Mouse (Mus musculus) forebrain, embryonic 16.5 days (tissue): Measurements from ENCODE around the gene Crhr1. TPM values are rescaled to one million over a fixed set of nuclear protein-coding genes. Genes with fewer than 3 reads are reported as not detected.
"Not testable (repeated sequence)": the region's sequence is repeated elsewhere in the genome, so short reads cannot be mapped to it uniquely, and the experiment has no call there.

Experiments
- ATAC-seq: fragments of 200-750 bp; cut with Nextera tagmentation; 2 replicates; pipeline ENCODE4 v1.8.0; 2017; ENCODE audit warnings: mild to moderate bottlenecking, moderate library complexity
- H3K27ac ChIP-seq: fragments of 300-500 bp; sonication (generic); 2 replicates; pipeline ENCODE4 v1.5.1; 2014; ENCODE audit warnings: low read length, control low read depth
- H3K27me3 ChIP-seq: fragments of 300-500 bp; sonication (generic); replicated peaks from 2 replicates; pipeline ENCODE4 v1.6.1; 2014; ENCODE audit warnings: low read length; ENCODE audit not compliant: control insufficient read depth, insufficient read depth
- H3K36me3 ChIP-seq: fragments of 300-500 bp; sonication (generic); 2 replicates; pipeline ENCODE4 v1.6.1; 2014; ENCODE audit not compliant: control insufficient read depth, insufficient read depth
- H3K4me1 ChIP-seq: fragments of 300-500 bp; sonication (generic); replicated peaks from 2 replicates; pipeline ENCODE4 v1.6.1; 2014; ENCODE audit warnings: low read length; ENCODE audit not compliant: control insufficient read depth, insufficient read depth
- H3K4me2 ChIP-seq: fragments of 300-500 bp; sonication (generic); 2 replicates; pipeline ENCODE4 v1.6.1; 2014; ENCODE audit warnings: mild to moderate bottlenecking, low read length, control low read depth
- H3K4me3 ChIP-seq: fragments of 300-500 bp; sonication (generic); replicated peaks from 2 replicates; pipeline ENCODE4 v1.5.1; 2014; ENCODE audit warnings: mild to moderate bottlenecking, low read length, control low read depth
- H3K9ac ChIP-seq: fragments of 300-500 bp; sonication (generic); replicated peaks from 2 replicates; pipeline ENCODE4 v1.6.1; 2014; ENCODE audit warnings: low read depth, low read length, control low read depth
- H3K9me3 ChIP-seq: fragments of 300-500 bp; sonication (generic); 2 replicates; pipeline ENCODE4 v1.6.1; 2016; ENCODE audit warnings: low read length; ENCODE audit not compliant: control insufficient read depth
- WGBS: fragments of 180-500 bp; shearing (Covaris S2); extraction: QIAGEN DNeasy Blood & Tissue Kit; methylation state at CpG from one replicate; pipeline ENCODE4 v1.1.7; 2014; 5-methylcytosine and 5-hydroxymethylcytosine counted together
- polyA plus RNA-seq: library from polyadenylated mRNA; unstranded; fragments of >200 nt; fragmentation: Nextera tagmentation; extraction: Ambion mirVana; gene quantifications from 2 replicates; pipeline ENCODE4 v1.2.1, GENCODE M21; 2015

The Crhr1 gene
- polyA plus RNA-seq, 1 experiment from 2014 or later: 6.3 TPM

GRCm38 (mm10) chr11:104197861-104198260, 65.2 kb downstream of the Crhr1 start:
- Histone ChIP-seq H3K4me2 (no peak overlapping the region), H3K9me3 (peaks cover 3% of the 10 kb centered on the region; the same call in 1 of the 2 replicates), H3K4me3 (no peak overlapping the region), H3K9ac (no peak overlapping the region), H3K27me3 (peaks cover 8% of the 10 kb centered on the region; the same call in 1 of the 2 replicates), H3K27ac (no peak overlapping the region), H3K36me3 (no peaks in the 10 kb centered on the region), H3K4me1 (no peaks in the 10 kb centered on the region)
- no peak for ATAC-seq
- 8% methylated on average over 10 of the region's 10 CpGs for WGBS

- H3K4me1 ChIP-seq: no peaks in the 10 kb centered on the region
- peaks cover 5% of the 10 kb centered on the region; the same call in 1 of the 2 replicates for H3K27me3 ChIP-seq
- WGBS: 84% methylated on average over 3 of the region's 3 CpGs
- H3K9ac ChIP-seq: no peak overlapping the region
- no peak overlapping the region for H3K4me2 ChIP-seq
- H3K4me3 ChIP-seq: no peak overlapping the region
- H3K27ac ChIP-seq: no peak overlapping the region
- no peak for ATAC-seq
- H3K36me3 ChIP-seq: no peaks in the 10 kb centered on the region
- H3K9me3 ChIP-seq: peaks cover 3% of the 10 kb centered on the region; the same call in 1 of the 2 replicates
Observed at GRCm38 (mm10) chr11:104203271-104203670, 70.6 kb downstream of the Crhr1 start.

DNA sequence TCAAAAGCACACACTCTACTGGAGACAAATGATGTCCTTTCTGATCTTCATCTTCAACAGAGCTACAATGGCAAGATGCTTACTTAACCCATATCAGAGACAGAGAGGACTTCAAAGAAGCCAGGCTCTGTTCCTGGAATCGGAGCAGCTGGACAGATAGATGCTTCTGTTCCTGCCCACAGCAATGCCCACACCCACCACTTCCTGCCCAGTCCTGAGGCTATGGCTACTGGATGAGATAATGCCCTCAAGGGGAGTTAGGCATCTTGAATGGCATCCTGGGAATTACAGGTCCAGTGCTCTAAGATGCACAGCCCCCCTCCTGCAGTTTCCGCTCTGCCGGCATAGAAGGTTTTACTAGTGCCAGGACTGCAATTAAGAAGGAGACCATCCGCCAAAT, 73.9 kb downstream of the Crhr1 start:
- Histone ChIP-seq H3K4me1 (no peaks in the 10 kb centered on the region), H3K4me3 (no peak overlapping the region), H3K9me3 (no peaks in the 10 kb centered on the region; the same call in 1 of the 2 replicates), H3K9ac (no peak overlapping the region), H3K36me3 (no peaks in the 10 kb centered on the region), H3K27me3 (no peaks in the 10 kb centered on the region), H3K4me2 (no peak overlapping the region), H3K27ac (no peak overlapping the region)
- no peak for ATAC-seq
- WGBS: 71% methylated on average over 4 of the region's 4 CpGs

DNA sequence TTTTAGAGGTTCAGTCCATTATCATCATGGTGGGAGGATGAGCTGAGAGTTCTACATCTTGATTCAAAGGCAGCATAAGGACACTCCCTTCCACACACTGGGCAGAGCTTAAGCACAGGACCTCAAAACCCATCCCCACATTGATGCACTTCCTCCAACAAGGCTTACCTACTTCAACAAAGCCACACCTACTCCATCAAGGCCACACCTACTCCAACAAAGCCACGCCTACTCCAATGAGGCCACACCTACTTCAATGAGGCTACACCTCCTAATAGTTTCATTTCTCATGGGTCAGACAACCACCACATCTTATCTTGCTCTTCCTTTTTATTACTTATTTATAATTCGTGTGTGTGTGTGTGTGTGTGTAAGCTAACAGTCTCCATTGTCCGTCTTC, 76.4 kb downstream of the Crhr1 start:
- Histone ChIP-seq H3K4me2 (no peak overlapping the region), H3K9ac (no peak overlapping the region), H3K4me3 (no peak overlapping the region), H3K4me1 (no peaks in the 10 kb centered on the region), H3K36me3 (no peaks in the 10 kb centered on the region), H3K9me3 (no peaks in the 10 kb centered on the region), H3K27me3 (no peaks in the 10 kb centered on the region), H3K27ac (no peak overlapping the region)
- no peak for ATAC-seq
- 76% methylated on average over 3 of the region's 3 CpGs for WGBS

- ATAC-seq: no peak
- H3K4me2 ChIP-seq: no peak overlapping the region
- H3K36me3 ChIP-seq: no peaks in the 10 kb centered on the region
- WGBS: 74% methylated on average over 6 of the region's 6 CpGs
- no peaks in the 10 kb centered on the region for H3K27me3 ChIP-seq
- H3K27ac ChIP-seq: no peak overlapping the region
- H3K9me3 ChIP-seq: no peaks in the 10 kb centered on the region
- no peak overlapping the region for H3K9ac ChIP-seq
- no peak overlapping the region for H3K4me3 ChIP-seq
- no peaks in the 10 kb centered on the region for H3K4me1 ChIP-seq
Observed at GRCm38 (mm10) chr11:104211251-104211650, 78.6 kb downstream of the Crhr1 start.

DNA sequence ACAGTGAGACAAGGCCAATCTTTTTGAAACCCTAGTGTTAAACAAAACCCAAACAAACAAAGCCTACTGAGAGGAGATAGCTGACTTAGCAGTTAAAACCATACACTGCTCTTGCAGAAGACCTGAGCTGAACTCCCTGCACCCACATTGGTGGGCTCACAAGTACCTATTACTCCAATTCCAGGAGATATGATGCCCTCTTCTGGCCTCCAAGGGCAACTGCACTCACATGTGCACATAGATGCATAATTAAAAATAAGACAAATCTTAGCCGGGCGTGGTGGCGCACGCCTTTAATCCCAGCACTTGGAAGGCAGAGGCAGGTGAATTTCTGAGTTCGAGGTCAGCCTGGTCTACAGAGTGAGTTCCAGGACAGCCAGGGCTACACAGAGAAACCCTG, 81.5 kb downstream of the Crhr1 start:
- not testable (repeated sequence) for H3K9me3 ChIP-seq, ATAC-seq
- 92% methylated on average over 5 of the region's 5 CpGs for WGBS

DNA sequence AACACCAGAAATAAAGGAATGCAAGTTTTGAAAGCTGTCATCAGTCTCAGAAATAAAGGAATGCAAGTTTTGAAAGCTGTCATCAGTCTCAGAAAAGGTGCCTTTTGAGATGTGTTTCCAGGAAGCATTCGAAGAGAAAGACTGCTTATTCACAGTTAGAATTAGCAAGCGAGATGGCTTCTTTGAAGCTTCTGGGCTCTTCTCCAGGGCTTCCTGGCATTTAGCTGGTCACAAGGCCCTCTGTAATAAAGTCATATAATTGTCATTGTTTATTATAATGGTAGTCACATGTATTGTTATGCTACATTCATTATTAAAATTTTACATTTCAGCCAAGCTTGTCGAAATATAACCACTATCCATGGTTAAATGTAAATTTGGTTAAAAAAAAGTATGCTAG, 85.4 kb downstream of the Crhr1 start:
- WGBS: 48% methylated on average over 3 of the region's 3 CpGs
- Histone ChIP-seq H3K27me3 (no peaks in the 10 kb centered on the region), H3K4me2 (no peak overlapping the region), H3K9ac (no peak overlapping the region), H3K4me3 (no peak overlapping the region), H3K27ac (no peak overlapping the region), H3K4me1 (0 out of 2 replicates have a peak, but pooled peaks cover 4% of the 10 kb centered on the region), H3K9me3 (no peaks in the 10 kb centered on the region), H3K36me3 (no peaks in the 10 kb centered on the region)
- no peak for ATAC-seq

More for the DNA sequence above, 81.5 kb downstream of the Crhr1 start:
- H3K27me3 ChIP-seq, H3K9ac ChIP-seq, H3K4me1 ChIP-seq, H3K4me3 ChIP-seq, H3K27ac ChIP-seq, H3K4me2 ChIP-seq, H3K36me3 ChIP-seq: not testable (repeated sequence)

- no peak for ATAC-seq
- Histone ChIP-seq H3K9ac (no peak overlapping the region), H3K9me3 (no peaks in the 10 kb centered on the region), H3K4me2 (no peak overlapping the region), H3K36me3 (no peaks in the 10 kb centered on the region), H3K4me1 (0 out of 2 replicates have a peak, but pooled peaks cover 4% of the 10 kb centered on the region), H3K27ac (no peak overlapping the region), H3K27me3 (no peaks in the 10 kb centered on the region), H3K4me3 (no peak overlapping the region)
- WGBS: 81% methylated on average over 4 of the region's 4 CpGs
Observed at GRCm38 (mm10) chr11:104220291-104220690, 87.6 kb downstream of the Crhr1 start.

- no peaks in the 10 kb centered on the region for H3K36me3 ChIP-seq
- no peak overlapping the region for H3K27ac ChIP-seq
- no peak overlapping the region for H3K4me2 ChIP-seq
- H3K9me3 ChIP-seq: no peaks in the 10 kb centered on the region
- H3K9ac ChIP-seq: no peak overlapping the region
- no peak for ATAC-seq
- 80% methylated on average over 5 of the region's 5 CpGs for WGBS
- no peaks in the 10 kb centered on the region for H3K27me3 ChIP-seq
- H3K4me3 ChIP-seq: no peak overlapping the region
- 0 out of 2 replicates have a peak, but pooled peaks cover 4% of the 10 kb centered on the region for H3K4me1 ChIP-seq
Observed at GRCm38 (mm10) chr11:104221751-104222150, 89.1 kb downstream of the Crhr1 start.

DNA sequence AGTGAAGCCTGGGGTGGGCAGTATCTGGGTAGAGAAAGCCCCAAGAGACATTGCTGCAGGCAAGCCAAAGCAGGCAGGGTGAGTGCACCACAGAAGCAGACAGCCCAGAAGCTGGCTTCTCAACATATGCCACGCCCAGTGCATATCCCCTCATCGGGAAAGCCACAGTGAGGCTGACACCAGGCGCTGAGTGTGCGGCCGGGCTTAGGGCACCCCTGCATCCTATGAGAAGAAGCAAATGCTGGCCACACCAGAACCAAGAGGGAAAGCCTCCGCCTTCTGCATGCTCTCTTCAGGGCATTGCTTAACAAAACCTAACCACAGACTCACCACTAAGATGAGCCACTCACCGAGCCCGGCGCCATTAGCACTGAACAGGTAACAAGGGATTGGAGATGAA, 90.6 kb downstream of the Crhr1 start:
- no peak for ATAC-seq
- H3K9me3 ChIP-seq: no peaks in the 10 kb centered on the region
- WGBS: 86% methylated on average over 9 of the region's 9 CpGs

More for the DNA sequence above, 90.6 kb downstream of the Crhr1 start:
- H3K27ac ChIP-seq: no peak overlapping the region
- H3K4me3 ChIP-seq: no peak overlapping the region
- no peak overlapping the region for H3K9ac ChIP-seq
- H3K4me2 ChIP-seq: no peak overlapping the region
- H3K4me1 ChIP-seq: no peaks in the 10 kb centered on the region
- no peaks in the 10 kb centered on the region for H3K36me3 ChIP-seq
- no peaks in the 10 kb centered on the region for H3K27me3 ChIP-seq
